Mouse (Mus musculus): ENCODE results near the gene Ccr4. TPM values are rescaled to one million over a fixed set of nuclear protein-coding genes. Genes with fewer than 3 reads are reported as not detected.

Gene Ccr4
- polyA plus RNA-seq, 1 experiment from 2014 or later, result not detected

- no peak for DNase-seq (ENCODE audit: low read depth, low spot score)
- no peaks in the 10 kb centered on the region for H3K27me3 ChIP-seq
- ATAC-seq, result no peak
- ChIA-PET CTCF (no interaction called here), POLR2A (interaction anchor here (0.6 to 0.7 kb wide), 2 partner anchors 14 to 25 kb away, joined by 3 to 4 read pairs; no protein-coding TSS in a partner anchor)
- no peak for TF ChIP-seq CTCF (IDR thresholded peaks at IDR 0.05)
- in situ Hi-C loops (cut with MboI; ENCODE audit: low pct_unique_long_range_greater_than_20kb), result no loop called here
Measured at GRCm38 (mm10) chr9:114443351-114443750, 61.4 kb downstream of the Ccr4 start.

GRCm38 (mm10) chr9:114442893-114443292 is 61.8 kb downstream of the Ccr4 start:
- TF ChIP-seq CTCF (IDR thresholded peaks at IDR 0.05), result no peak
- in situ Hi-C loops (cut with MboI; ENCODE audit: low pct_unique_long_range_greater_than_20kb), result no loop called here
- no peaks in the 10 kb centered on the region for H3K27me3 ChIP-seq
- POLR2A ChIA-PET, result interaction anchor here (0.6 kb wide), 1 partner anchor 13 kb away, joined by 4 read pairs; no protein-coding TSS in a partner anchor
- ATAC-seq (no peak), DNase-seq (ENCODE audit: low read depth, low spot score) (no peak)
- CTCF ChIA-PET, result no interaction called here

GRCm38 (mm10) chr9:114442225-114442624 is 62.5 kb downstream of the Ccr4 start:
- TF ChIP-seq CTCF (IDR thresholded peaks at IDR 0.05), result no peak
- CTCF ChIA-PET, result interaction anchor here (0.7 kb wide), 1 partner anchor 9 kb away, joined by 3 read pairs; no protein-coding TSS in a partner anchor
- POLR2A ChIA-PET, result interaction anchor here (0.7 kb wide), 1 partner anchor 13 kb away, joined by 4 read pairs; no protein-coding TSS in a partner anchor
- ATAC-seq (no peak), DNase-seq (ENCODE audit: low read depth, low spot score) (no peak)
- H3K27me3 ChIP-seq, result no peaks in the 10 kb centered on the region
- in situ Hi-C loops (cut with MboI; ENCODE audit: low pct_unique_long_range_greater_than_20kb), result no loop called here

- in situ Hi-C loops (cut with MboI; ENCODE audit: low pct_unique_long_range_greater_than_20kb), result no loop called here
- TF ChIP-seq CTCF (IDR thresholded peaks at IDR 0.05), result no peak
- ATAC-seq, result no peak
- POLR2A ChIA-PET, result no interaction called here
- H3K27me3 ChIP-seq, result no peaks in the 10 kb centered on the region
- DNase-seq (ENCODE audit: low read depth, low spot score), result no peak
- CTCF ChIA-PET, result no interaction called here
Measured at GRCm38 (mm10) chr9:114440548-114440947, 64.2 kb downstream of the Ccr4 start.

Other genes starting within 250 kb of the Ccr4 start
- not detected for gene Bcl2a1c, start 174.8 kb downstream of the Ccr4 start, polyA plus RNA-seq (2021)
- 179 TPM for gene Crtap, start 114.2 kb downstream of the Ccr4 start, polyA plus RNA-seq (2021)
- gene Glb1, start 103.8 kb downstream of the Ccr4 start, polyA plus RNA-seq (2021), result 66.2 TPM
- gene Tmppe, start 103.8 kb downstream of the Ccr4 start, polyA plus RNA-seq (2021), result 5.7 TPM
- gene C130032M10Rik, start 10.8 kb upstream of the Ccr4 start, polyA plus RNA-seq (2021), result not detected
- gene Trim71, start 59.5 kb upstream of the Ccr4 start, polyA plus RNA-seq (2021), result not detected
- 46.3 TPM for gene Cnot10, start 135.3 kb upstream of the Ccr4 start, polyA plus RNA-seq (2021)
- gene Dync1li1, start 183.9 kb upstream of the Ccr4 start, polyA plus RNA-seq (2021), result 55.6 TPM
- gene Cmtm6, start 226.2 kb upstream of the Ccr4 start, polyA plus RNA-seq (2021), result 64.0 TPM